Mouse (Mus musculus): ENCODE data around the gene Ccdc134.

Ccdc134 gene

GRCm38 (mm10) chr15:82175091-82175490 is 47.4 kb downstream of the Ccdc134 start:
- no peak for DNase-seq

DNA sequence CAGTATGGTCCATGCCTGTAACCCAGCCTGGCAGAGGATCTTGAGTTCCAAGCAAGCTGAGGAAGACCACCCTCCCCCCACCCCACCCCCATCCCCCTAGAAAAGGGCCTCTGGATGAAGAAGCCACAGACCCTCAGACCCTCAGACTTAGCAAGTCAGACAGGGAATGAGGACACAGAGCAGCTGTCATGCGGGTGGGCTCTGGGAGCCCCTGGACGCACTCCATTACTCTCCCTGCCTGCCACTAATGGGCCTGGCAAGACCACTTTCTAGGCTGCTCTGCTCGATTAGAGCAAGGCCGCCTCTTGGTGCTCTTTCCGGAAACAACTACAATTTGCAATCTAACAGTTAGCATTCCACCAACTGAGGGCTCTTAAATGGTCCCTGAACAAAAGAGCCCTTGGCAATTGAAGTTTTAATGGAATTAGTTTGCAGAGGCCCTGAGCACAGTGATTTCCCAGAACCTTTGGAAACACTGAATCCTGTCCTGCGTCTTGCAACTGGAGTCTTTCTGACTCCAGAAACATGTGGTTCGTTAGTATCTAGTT is 50.1 kb downstream of the Ccdc134 start:
- DNase-seq = no peak

DNA sequence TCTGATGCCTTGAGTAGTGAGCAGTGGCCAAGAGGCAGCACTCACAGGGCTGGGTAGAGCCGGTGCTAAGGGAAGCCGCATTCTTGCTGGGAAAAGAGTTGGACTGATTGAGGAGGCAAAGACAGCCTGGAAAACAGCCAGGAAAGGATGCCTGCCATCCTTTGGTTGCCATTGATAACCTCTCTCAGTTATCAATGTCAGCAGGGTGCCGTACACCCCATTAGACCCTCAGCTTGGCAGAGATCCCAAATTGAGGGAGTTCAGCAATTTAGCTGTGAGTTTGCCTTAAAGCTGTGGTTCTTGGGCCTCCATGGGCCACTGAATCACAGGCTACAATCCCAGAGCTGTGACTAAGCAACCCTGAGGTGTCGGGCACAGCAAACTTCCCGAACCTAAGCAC is 53.4 kb downstream of the Ccdc134 start:
- DNase-seq = no peak

- no peak for DNase-seq
These were observed 54.6 kb downstream of the Ccdc134 start for GRCm38 (mm10) chr15:82182311-82182710.

DNA sequence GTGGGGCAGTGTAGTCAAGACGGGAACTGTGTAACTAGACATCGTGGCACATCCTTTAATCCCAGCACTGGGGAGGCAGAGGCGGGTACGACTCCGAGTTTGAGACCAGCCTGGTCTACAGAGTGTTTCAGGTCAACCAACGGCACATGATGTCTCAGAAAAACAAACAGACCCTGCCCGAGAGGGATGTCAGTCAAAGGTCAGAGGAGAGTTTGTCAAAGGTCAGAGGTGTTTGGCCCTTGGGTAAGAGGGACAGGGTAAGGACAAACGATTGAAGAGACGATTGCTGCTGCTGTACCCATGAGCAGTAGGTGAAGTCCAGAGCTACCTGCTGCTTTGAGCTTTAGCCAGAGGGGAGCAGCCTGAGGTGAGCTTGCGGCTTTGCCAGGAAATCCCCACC is 55.9 kb downstream of the Ccdc134 start:
- no peak for DNase-seq

GRCm38 (mm10) chr15:82184183-82184582 is 56.5 kb downstream of the Ccdc134 start:
- DNase-seq = no peak

DNA sequence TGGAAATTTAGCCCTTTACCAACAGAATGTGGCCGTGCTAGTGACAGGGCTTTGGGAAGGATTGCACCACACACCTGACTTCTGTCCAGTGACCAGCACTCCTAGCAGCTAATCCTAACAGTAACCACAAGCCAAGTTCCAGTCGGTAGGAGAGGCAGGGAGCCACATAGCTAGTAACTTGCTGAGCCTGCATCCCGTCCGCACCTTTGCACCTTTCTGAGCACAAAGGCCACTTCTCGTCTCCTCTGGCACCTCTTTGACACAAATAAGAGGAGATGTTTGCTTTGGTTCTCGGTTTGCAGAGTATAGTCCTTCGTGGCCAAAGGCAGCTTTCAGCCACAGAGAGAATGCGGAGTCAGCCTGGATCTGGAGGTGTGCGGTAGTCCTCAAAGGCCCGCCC is 56.9 kb downstream of the Ccdc134 start:
- no peak for DNase-seq

DNA sequence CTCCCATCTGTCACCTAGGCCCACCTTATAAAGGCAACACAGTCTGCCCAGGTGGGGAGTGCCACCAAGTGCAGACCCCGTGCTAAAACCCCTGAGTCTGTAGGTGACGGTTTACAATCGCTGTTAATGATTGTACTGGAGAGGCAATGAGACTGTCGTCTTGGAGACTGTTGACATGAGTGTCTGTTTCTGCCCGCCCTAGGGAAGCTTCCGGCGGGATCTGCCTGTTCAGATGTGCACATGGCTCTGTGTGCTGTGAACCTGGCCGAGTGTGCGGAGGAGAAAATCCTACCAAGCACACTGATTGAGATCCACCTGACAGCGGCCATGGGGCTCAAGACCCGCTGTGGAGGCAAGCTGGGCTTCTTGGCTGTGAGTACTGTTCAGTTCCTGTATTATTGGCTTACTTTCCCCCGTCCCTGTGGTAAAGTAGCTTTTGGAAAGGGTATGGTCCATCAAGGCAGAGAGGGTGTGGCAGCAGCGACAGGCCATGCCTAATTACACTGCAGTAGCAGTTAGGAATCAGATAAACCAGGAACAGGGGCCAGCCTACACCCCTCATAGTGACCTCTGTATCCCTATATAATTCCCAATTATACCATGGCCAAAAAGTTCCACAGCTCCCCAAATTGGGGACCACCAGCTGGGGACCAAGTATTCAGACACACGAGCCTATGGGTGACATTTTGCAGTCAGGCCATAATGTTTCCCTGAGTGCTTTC is 57.5 kb downstream of the Ccdc134 start:
- DNase-seq = no peak

DNA sequence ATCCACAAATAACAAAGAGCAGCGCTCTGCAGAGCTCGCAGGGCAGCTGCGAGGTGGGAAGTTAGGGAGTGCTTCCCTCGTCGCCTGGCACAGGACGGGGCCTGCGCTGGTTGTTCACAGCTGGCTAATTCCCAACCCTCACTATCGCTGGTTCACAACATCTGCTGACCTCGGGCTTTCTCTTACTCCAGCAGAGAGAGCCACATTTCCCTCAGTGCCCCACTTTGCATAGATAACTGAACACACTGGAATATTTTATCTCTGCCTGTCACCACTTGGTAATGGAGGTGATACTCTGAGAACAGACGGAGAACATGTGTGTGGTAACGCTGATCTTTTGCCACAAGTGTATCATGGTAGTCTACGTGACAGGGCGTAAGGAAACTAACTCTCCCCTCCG is 58.4 kb downstream of the Ccdc134 start:
- no peak for DNase-seq

- DNase-seq = no peak
These were observed 59.2 kb downstream of the Ccdc134 start for GRCm38 (mm10) chr15:82186931-82187330.

DNA sequence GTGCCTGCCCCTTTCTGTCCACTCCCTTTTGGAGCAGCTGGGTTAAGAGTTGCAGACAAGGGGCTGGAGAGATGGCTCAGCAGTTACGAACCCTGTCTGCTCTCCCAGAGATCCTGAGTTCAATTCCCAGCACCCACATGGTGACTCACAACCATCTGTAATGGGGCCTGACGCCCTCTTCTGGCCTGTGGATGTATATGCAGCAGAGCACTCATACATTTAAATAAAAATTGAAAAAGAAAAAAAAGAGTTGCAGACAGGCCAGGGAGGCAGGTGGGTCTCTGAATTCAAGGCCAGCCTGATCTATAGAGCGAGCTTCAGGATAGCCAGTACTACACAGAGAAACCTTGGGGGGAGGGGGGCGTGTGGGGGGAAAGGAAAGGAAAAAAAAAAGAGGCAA is 59.7 kb downstream of the Ccdc134 start:
- no peak for DNase-seq

DNA sequence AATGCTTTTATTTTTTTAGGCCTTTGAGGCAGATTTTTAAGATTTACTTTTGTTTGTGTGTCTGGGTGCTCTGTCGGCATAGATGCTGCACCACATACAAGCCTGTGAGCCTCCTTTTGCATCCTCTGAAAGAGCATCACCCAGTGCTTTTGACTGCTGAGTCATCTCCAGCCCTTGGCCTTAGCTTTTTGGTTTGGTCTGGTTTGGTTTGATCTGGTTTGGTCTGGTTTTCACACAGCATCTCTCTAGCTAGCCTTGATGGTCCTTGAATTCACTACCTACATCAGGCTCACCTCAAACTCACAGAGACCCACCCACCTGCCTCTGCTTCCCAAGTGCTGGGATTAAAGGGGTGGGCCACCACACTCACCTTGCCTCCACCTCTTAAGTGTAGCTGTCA is 60.2 kb downstream of the Ccdc134 start:
- no peak for DNase-seq

DNA sequence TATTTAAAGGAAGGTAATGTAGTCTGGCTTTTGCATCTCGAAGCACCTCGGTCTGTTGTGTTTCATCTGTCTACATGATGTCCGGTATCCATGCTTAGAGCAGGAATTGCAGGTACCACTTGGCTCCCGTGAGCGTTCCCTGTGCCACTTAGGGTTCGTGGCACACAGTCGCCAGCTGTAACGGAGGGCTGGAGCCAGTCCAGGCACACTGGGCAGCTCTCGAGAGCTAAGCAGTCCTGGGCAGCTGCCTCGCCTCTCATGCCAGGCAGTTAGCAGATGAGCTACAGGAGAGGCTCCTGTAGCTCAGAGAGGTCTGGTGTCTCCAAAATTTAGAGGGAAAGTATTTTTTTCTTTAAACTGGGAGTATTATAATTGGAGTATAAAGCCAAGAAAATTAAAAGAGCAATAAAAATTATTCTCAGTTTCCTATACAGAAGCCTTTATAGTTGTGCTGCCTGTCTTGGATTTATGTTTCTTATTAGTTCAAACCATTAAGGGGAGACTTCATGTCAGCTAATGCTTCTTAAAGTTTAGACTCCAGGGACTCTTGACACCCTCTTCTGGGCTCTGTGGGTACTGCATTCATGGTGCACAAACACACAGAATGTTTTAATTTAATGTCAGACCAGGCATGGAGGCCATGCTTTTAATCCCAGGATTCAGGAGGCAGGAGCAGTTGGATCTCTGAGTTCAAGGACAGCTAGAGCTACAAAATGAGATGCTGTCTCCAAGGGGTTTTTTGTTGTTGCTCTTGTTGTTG is 60.9 kb downstream of the Ccdc134 start:
- DNase-seq = no peak

Data from layer of hippocampus, adult 9-11 months (tissue).